Mouse (Mus musculus) adrenal gland (tissue): ENCODE data around the gene Ubb.

ENCODE experiments used
- intact Hi-C: fragments of 180-260 bp; cut with DNase I; formaldehyde crosslinking; loops from one replicate; pipeline ENCODE4 v1.15.1; 2025

The Ubb gene

GRCm38 (mm10) chr11:62551226-62552119 is 502 bp downstream of the Ubb start:
- intact Hi-C loops: loop anchor here (5.0 kb wide), 1 partner anchor 51 kb away; no protein-coding TSS in a partner anchor

GRCm38 (mm10) chr11:62553186-62553585 is 2.2 kb downstream of the Ubb start:
- intact Hi-C loops: loop anchor here (5.0 kb wide), 1 partner anchor 49 kb away; no protein-coding TSS in a partner anchor

GRCm38 (mm10) chr11:62553633-62554032 is 2.7 kb downstream of the Ubb start:
- intact Hi-C loops: loop anchor here (5.0 kb wide), 1 partner anchor 49 kb away; no protein-coding TSS in a partner anchor

- intact Hi-C loops: loop anchor here (5.0 kb wide), 1 partner anchor 48 kb away; no protein-coding TSS in a partner anchor
These were observed 3.3 kb downstream of the Ubb start for GRCm38 (mm10) chr11:62554163-62554855.

GRCm38 (mm10) chr11:62554934-62555517 is 4.1 kb downstream of the Ubb start:
- intact Hi-C loops: loop anchor here (5.0 kb wide), 1 partner anchor 47 kb away; no protein-coding TSS in a partner anchor

GRCm38 (mm10) chr11:62555896-62556412 is 5.0 kb downstream of the Ubb start:
- intact Hi-C loops: no loop called here

- intact Hi-C loops: no loop called here
These were observed 6.2 kb downstream of the Ubb start for GRCm38 (mm10) chr11:62557205-62557604.

- intact Hi-C loops: no loop called here
These were observed 7.2 kb downstream of the Ubb start for GRCm38 (mm10) chr11:62558152-62558551.

GRCm38 (mm10) chr11:62558961-62559646 is 8.1 kb downstream of the Ubb start:
- intact Hi-C loops: no loop called here

GRCm38 (mm10) chr11:62560463-62561016 is 9.6 kb downstream of the Ubb start:
- intact Hi-C loops: no loop called here

- intact Hi-C loops: no loop called here
These were observed 12.6 kb downstream of the Ubb start for GRCm38 (mm10) chr11:62563590-62563989.

GRCm38 (mm10) chr11:62565747-62566146 is 14.8 kb downstream of the Ubb start:
- intact Hi-C loops: no loop called here

GRCm38 (mm10) chr11:62566211-62566610 is 15.2 kb downstream of the Ubb start:
- intact Hi-C loops: no loop called here

GRCm38 (mm10) chr11:62568300-62568699 is 17.3 kb downstream of the Ubb start:
- intact Hi-C loops: no loop called here

- intact Hi-C loops: loop anchor here (2.0 kb wide), 1 partner anchor 77 kb away; no protein-coding TSS in a partner anchor
These were observed 23.2 kb downstream of the Ubb start, which contains the start of gene Trpv2 for GRCm38 (mm10) chr11:62573959-62574702. Trpv2 (plus strand) TSS chr11:62574486.

GRCm38 (mm10) chr11:62574703-62575085 is 23.7 kb downstream of the Ubb start:
- intact Hi-C loops: loop anchor here (2.0 to 5.0 kb wide), 2 partner anchors 78 to 177 kb away; no protein-coding TSS in a partner anchor

- intact Hi-C loops: loop anchor here (2.0 to 5.0 kb wide), 2 partner anchors 78 to 178 kb away; no protein-coding TSS in a partner anchor
These were observed 24.3 kb downstream of the Ubb start for GRCm38 (mm10) chr11:62575297-62575658.

- intact Hi-C loops: loop anchor here (2.0 to 5.0 kb wide), 2 partner anchors 79 to 179 kb away; no protein-coding TSS in a partner anchor
These were observed 24.9 kb downstream of the Ubb start for GRCm38 (mm10) chr11:62575659-62576438.
